11 mouse cellular contexts compared by ENCODE assay signal in genomic region chr11:111522716-111523115, GRCm38 (mm10).
DNase-seq lines count a peak whose midpoint lies in the region; ATAC-seq and TF ChIP-seq lines count a peak whose summit lies in the region.
"Had no signal": no experiment of that assay in that cellular context is flagged by ENCODE, and none has a peak within 500 bp of the region (broad histone marks: within the 10 kb centered on the region; RNA-seq: fewer than 3 reads in every experiment).

No protein-coding gene starts in this region.

- H3K36me3 ChIP-seq in forebrain, embryonic 14.5 days (ENCODE audit: control insufficient read depth, insufficient read depth, low read length) = no peaks in the 10 kb centered on the region
- no peaks in the 10 kb centered on the region for H3K36me3 ChIP-seq in midbrain, postnatal 0 days (ENCODE audit: insufficient read depth, low read length)
- no peaks in the 10 kb centered on the region for H3K36me3 ChIP-seq in kidney, embryonic 16.5 days (ENCODE audit: insufficient read depth, low read length)
- no peaks in the 10 kb centered on the region for H3K36me3 ChIP-seq in liver, embryonic 12.5 days
- H3K36me3 ChIP-seq: heart, embryonic 13.5 days; limb, embryonic 12.5 days had no signal

- H3K9me3 ChIP-seq in forebrain, embryonic 14.5 days (replicated peaks; ENCODE audit: control insufficient read depth, low read length) = no peaks in the 10 kb centered on the region
- no peaks in the 10 kb centered on the region for H3K9me3 ChIP-seq in midbrain, postnatal 0 days (ENCODE audit: low read length)
- H3K9me3 ChIP-seq in kidney, embryonic 16.5 days (ENCODE audit: low read length) = no peaks in the 10 kb centered on the region
- no peaks in the 10 kb centered on the region for H3K9me3 ChIP-seq in liver, embryonic 12.5 days (replicated peaks)
- H3K9me3 ChIP-seq: heart, embryonic 13.5 days; limb, embryonic 12.5 days; megakaryocyte, embryonic 14.5 days had no signal

- H3K27ac ChIP-seq in forebrain, embryonic 14.5 days (ENCODE audit: low read depth, low read length) = no peak overlapping the region
- no peak overlapping the region for H3K27ac ChIP-seq in midbrain, postnatal 0 days (ENCODE audit: low read depth, low read length)
- H3K27ac ChIP-seq in kidney, embryonic 16.5 days (ENCODE audit: low read length) = no peak overlapping the region
- no peak overlapping the region for H3K27ac ChIP-seq in liver, embryonic 12.5 days
- H3K27ac ChIP-seq: heart, embryonic 13.5 days; limb, embryonic 12.5 days had no signal

- H3K4me1 ChIP-seq in forebrain, embryonic 14.5 days (ENCODE audit: control insufficient read depth, insufficient read depth, low read length) = 0 out of 2 replicates have a peak, but pooled peaks cover 2% of the 10 kb centered on the region
- H3K4me1 ChIP-seq in midbrain, postnatal 0 days (ENCODE audit: insufficient read depth, low read length) = 0 out of 2 replicates have a peak, but pooled peaks cover 3% of the 10 kb centered on the region
- H3K4me1 ChIP-seq in kidney, embryonic 16.5 days (ENCODE audit: insufficient read depth, low read length) = no peaks in the 10 kb centered on the region
- no peaks in the 10 kb centered on the region for H3K4me1 ChIP-seq in liver, embryonic 12.5 days
- H3K4me1 ChIP-seq: limb, embryonic 12.5 days; megakaryocyte, embryonic 14.5 days had no signal

- peak overlapping the region; percentile 26; the same call in 1 of the 2 replicates for H3K4me2 ChIP-seq in forebrain, embryonic 14.5 days (ENCODE audit: low read length)
- peak overlapping the region; percentile 28; the same call in 1 of the 2 replicates for H3K4me2 ChIP-seq in midbrain, postnatal 0 days (ENCODE audit: low read depth, low read length, poor library complexity, severe bottlenecking)
- no peak overlapping the region for H3K4me2 ChIP-seq in kidney, embryonic 16.5 days (replicated peaks; ENCODE audit: low read depth, low read length)
- no peak overlapping the region for H3K4me2 ChIP-seq in liver, embryonic 12.5 days
- H3K4me2 ChIP-seq: heart, embryonic 13.5 days; limb, embryonic 12.5 days had no signal

- DNase-seq in cerebellum, postnatal 25 days = peak; percentile 30 to 61
- DNase-seq in forebrain, embryonic 14.5 days (ENCODE audit: low spot score) = peak; percentile 79
- DNase-seq in layer of hippocampus, adult 9-10 months (ENCODE audit: low spot score) = peak; percentile 57
- DNase-seq in midbrain, postnatal 0 days (ENCODE audit: low spot score) = peak; percentile 82
- no peak for DNase-seq in adrenal gland, postnatal 25 days

- ATAC-seq in cerebellum, adult (ENCODE audit: insufficient number of reproducible peaks, low FRiP score, low TSS enrichment) = no peak
- ATAC-seq in forebrain, embryonic 14.5 days = peak; percentile 70; the same call in 1 of the 2 replicates
- ATAC-seq in midbrain, postnatal 0 days (ENCODE audit: low FRiP score) = no peak
- ATAC-seq in kidney, embryonic 16.5 days (ENCODE audit: low FRiP score, low TSS enrichment) = no peak
- ATAC-seq in liver, embryonic 12.5 days = no peak

- WGBS in forebrain, embryonic 14.5 days = 31% methylated on average over 8 of the region's 8 CpGs
- 32% methylated on average over 8 of the region's 8 CpGs for WGBS in midbrain, postnatal 0 days
- 71% methylated on average over 8 of the region's 8 CpGs for WGBS in kidney, embryonic 16.5 days
- WGBS in liver, embryonic 12.5 days (ENCODE audit: insufficient replicate concordance) = 65% methylated on average over 8 of the region's 8 CpGs

- no peak overlapping the region for H3K4me3 ChIP-seq in forebrain, embryonic 14.5 days (ENCODE audit: low read depth, low read length)
- H3K4me3 ChIP-seq in midbrain, postnatal 0 days (ENCODE audit: low read depth, low read length) = no peak overlapping the region
- no peak overlapping the region for H3K4me3 ChIP-seq in kidney, embryonic 16.5 days (ENCODE audit: low read length)
- no peak overlapping the region for H3K4me3 ChIP-seq in liver, embryonic 12.5 days
- H3K4me3 ChIP-seq: heart, embryonic 13.5 days; limb, embryonic 12.5 days; megakaryocyte, embryonic 14.5 days had no signal

- no peak overlapping the region for H3K9ac ChIP-seq in forebrain, embryonic 14.5 days (ENCODE audit: low read length)
- no peak overlapping the region for H3K9ac ChIP-seq in midbrain, postnatal 0 days (replicated peaks; ENCODE audit: low read length, poor library complexity, severe bottlenecking)
- no peak overlapping the region for H3K9ac ChIP-seq in kidney, embryonic 16.5 days (replicated peaks; ENCODE audit: low read length)
- H3K9ac ChIP-seq in liver, embryonic 12.5 days = no peak overlapping the region
- H3K9ac ChIP-seq: heart, embryonic 13.5 days; limb, embryonic 12.5 days had no signal

- H3K27me3 ChIP-seq in forebrain, embryonic 14.5 days (replicated peaks; ENCODE audit: control insufficient read depth, insufficient read depth, low read length) = no peaks in the 10 kb centered on the region
- no peaks in the 10 kb centered on the region for H3K27me3 ChIP-seq in midbrain, postnatal 0 days (ENCODE audit: insufficient read depth, low read length)
- H3K27me3 ChIP-seq in kidney, embryonic 16.5 days (ENCODE audit: insufficient read depth, low read length) = no peaks in the 10 kb centered on the region
- H3K27me3 ChIP-seq in liver, embryonic 12.5 days (replicated peaks) = no peaks in the 10 kb centered on the region
- H3K27me3 ChIP-seq: heart, embryonic 13.5 days; limb, embryonic 12.5 days had no signal

- TF ChIP-seq CTCF in midbrain, postnatal 0 days (IDR thresholded peaks at IDR 0.05) = no peak

Comparison
In these comparisons a context has a peak if more than half of its experiments do, and no peak if none do; other contexts are left out.
1. H3K4me2 ChIP-seq: peak in forebrain, embryonic 14.5 days (single experiment) and midbrain, postnatal 0 days (single experiment); none in kidney, embryonic 16.5 days (single experiment) and liver, embryonic 12.5 days (single experiment).